Mouse (Mus musculus) liver, adult 2 months (tissue): ENCODE measurements around the gene Olfr895.

Experiments
- CTCF ChIP-seq: fragments of 200-500 bp; IDR thresholded peaks from 2 replicates; pipeline ENCODE4 v1.5.1; 2011; ENCODE audit warnings: low read depth, low read length, control low read depth
- POLR2A ChIP-seq: fragments of 200-500 bp; IDR thresholded peaks from 2 replicates; pipeline ENCODE4 v1.6.1; 2011; ENCODE audit warnings: low read length, control low read depth; ENCODE audit not compliant: insufficient read depth; ENCODE audit errors: extremely low read depth

DNA sequence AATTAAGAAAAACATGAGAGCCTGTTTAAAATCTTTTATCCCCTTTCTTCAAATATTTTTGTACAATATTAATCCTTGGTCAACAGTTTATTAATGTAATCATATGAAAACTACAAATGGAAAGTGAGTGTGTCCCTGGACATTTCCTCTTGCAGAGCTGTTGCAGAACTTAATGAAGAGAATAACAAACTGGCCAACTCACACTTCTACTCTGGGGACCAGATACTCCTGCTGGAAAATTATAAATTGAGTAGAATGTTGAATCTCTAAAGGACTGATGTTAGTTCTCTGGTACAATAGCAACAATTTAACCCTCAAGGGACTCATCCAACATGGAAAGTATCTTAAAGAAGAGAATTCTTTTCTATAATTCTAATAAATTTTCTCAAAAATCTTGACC, at the start of gene Olfr895:
- TF ChIP-seq POLR2A (no peak), CTCF (no peak)
